Mouse (Mus musculus) urinary bladder, postnatal 0 days (tissue): ENCODE measurements around the gene Nlgn1. TPM values are rescaled to one million over a fixed set of nuclear protein-coding genes. Genes with fewer than 3 reads are reported as not detected.

Source experiments
- polyA plus RNA-seq: library from polyadenylated mRNA; unstranded; fragments of >200 nt; fragmentation: Nextera tagmentation; extraction: Ambion mirVana; gene quantifications from 2 replicates; pipeline ENCODE4 v1.2.1, GENCODE M21; 2015

Gene Nlgn1
- 0.23 and 0.24 TPM in 2 replicates for polyA plus RNA-seq

DNA sequence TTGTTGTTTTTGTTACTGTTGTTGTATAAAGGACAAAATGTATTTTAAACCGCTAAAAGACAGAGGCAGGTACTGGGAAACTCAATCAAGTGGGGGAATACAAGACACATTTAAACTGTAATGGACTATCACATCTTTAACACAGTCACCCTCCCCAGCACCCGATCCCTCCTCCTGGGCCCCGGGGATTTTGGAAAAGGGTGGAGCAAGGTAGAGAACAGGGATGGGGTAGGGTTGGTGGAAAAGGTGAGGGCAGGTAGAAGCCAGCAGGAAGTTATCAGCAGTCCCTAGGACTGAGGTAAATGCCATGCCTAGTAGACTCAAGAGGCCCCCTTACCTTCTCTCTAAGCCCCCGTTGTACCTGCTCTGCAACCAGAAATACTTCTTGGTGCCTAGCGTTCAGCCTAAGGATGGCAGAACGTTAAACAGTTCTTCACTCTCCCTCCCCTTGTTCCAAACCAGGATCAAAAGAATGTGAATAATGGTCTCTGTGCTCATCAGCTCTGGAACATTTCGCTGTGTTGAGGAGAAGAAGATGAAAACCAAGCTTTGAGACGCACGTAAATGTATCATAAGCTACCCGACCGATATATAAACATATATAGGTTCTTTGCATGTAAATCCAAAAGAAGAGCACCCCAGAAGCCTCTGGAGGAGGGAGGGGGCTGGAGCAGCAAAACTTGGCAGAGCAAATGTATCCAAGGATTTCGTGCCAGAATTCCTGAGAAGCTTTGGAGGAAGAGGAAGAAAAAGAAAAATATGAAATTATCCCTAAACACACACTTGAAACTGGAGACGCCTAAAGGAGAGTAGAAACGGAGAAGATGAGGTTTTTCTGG is at the start of gene Nlgn1:
Nlgn1 (minus strand) TSS at position 61 of the 839 bp plus-strand sequence.

